In the genomic region with DNA sequence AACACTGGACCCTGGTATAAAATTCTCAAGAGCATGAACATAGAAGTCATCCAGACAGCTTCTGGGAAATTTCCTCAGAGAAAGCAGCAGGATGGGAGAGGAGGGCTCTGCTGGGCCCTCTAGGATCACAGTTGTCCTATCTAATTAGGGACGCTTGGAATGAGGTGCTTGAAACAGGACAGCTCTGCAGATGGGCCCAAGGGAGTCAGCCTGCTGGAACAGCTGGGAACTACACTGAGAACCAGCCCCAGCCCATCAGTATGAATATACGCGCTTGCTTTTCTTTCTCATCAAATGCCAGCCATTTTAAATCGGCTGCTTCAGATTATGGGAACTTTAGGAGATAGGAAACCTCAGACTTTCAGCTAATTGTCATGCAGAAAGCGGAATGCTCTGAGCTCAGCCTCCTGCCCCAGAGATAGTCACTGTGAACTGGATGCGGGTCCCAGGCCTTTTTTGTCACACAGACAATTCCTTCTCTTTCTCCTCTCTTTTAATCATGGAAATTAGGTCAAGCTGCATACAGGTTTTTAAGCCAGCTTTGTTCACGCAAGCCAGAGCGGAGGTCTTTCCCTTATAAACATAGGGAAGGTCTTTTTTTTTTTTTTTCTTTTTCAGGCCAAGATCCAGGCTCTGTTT, we compare ENCODE assay signal across 9 mouse cellular contexts.
DNase-seq lines count a peak whose midpoint lies in the region; ATAC-seq and TF ChIP-seq lines count a peak whose summit lies in the region.
"Had no signal": no experiment of that assay in that cellular context is flagged by ENCODE, and none has a peak within 500 bp of the region (broad histone marks: within the 10 kb centered on the region; RNA-seq: fewer than 3 reads in every experiment).

No protein-coding gene starts in this region.

- ATAC-seq in forebrain, embryonic 11.5 days (replicated peaks; ENCODE audit: low FRiP score) = peak; percentile 68
- ATAC-seq in forebrain, postnatal 0 days = peak; percentile 86
- ATAC-seq in midbrain, embryonic 12.5 days (ENCODE audit: low FRiP score, low read depth) = peak; percentile 93
- no peak for ATAC-seq in kidney, embryonic 16.5 days (ENCODE audit: low FRiP score, low TSS enrichment)
- ATAC-seq: intestine, embryonic 15.5 days had no signal

- peaks cover 2% of the 10 kb centered on the region; the same call in 1 of the 2 replicates for H3K4me1 ChIP-seq in forebrain, embryonic 11.5 days (replicated peaks; ENCODE audit: control insufficient read depth, insufficient read depth, low read length)
- H3K4me1 ChIP-seq in forebrain, embryonic 10.5 days = peaks cover 20% of the 10 kb centered on the region
- no peaks in the 10 kb centered on the region for H3K4me1 ChIP-seq in forebrain, postnatal 0 days (ENCODE audit: insufficient read depth)
- peaks cover 10% of the 10 kb centered on the region; the same call in 1 of the 2 replicates for H3K4me1 ChIP-seq in midbrain, embryonic 12.5 days
- no peaks in the 10 kb centered on the region for H3K4me1 ChIP-seq in kidney, embryonic 16.5 days (ENCODE audit: insufficient read depth, low read length)
- H3K4me1 ChIP-seq: intestine, embryonic 15.5 days had no signal

- H3K4me2 ChIP-seq in forebrain, embryonic 11.5 days (ENCODE audit: low read depth, low read length, severe bottlenecking) = no peak overlapping the region
- no peak overlapping the region for H3K4me2 ChIP-seq in forebrain, postnatal 0 days (ENCODE audit: low read depth)
- no peak overlapping the region for H3K4me2 ChIP-seq in midbrain, embryonic 12.5 days (replicated peaks)
- H3K4me2 ChIP-seq in kidney, embryonic 16.5 days (replicated peaks; ENCODE audit: low read depth, low read length) = no peak overlapping the region
- H3K4me2 ChIP-seq: intestine, embryonic 15.5 days had no signal

- no peak overlapping the region for H3K27ac ChIP-seq in forebrain, embryonic 11.5 days (ENCODE audit: low read depth, low read length)
- no peak overlapping the region for H3K27ac ChIP-seq in forebrain, embryonic 10.5 days
- peak overlapping the region; percentile 15; the same call in 1 of the 2 replicates for H3K27ac ChIP-seq in forebrain, postnatal 0 days (ENCODE audit: low read depth, low read length)
- H3K27ac ChIP-seq in midbrain, embryonic 12.5 days (replicated peaks) = peak overlapping the region; percentile 70
- H3K27ac ChIP-seq in kidney, embryonic 16.5 days (ENCODE audit: low read length) = no peak overlapping the region
- H3K27ac ChIP-seq: intestine, embryonic 15.5 days had no signal

- WGBS in forebrain, embryonic 11.5 days = 23% methylated on average over 8 of the region's 8 CpGs
- WGBS in forebrain, embryonic 10.5 days = 33% methylated on average over 8 of the region's 8 CpGs
- WGBS in forebrain, postnatal 0 days = 17% methylated on average over 8 of the region's 8 CpGs
- 16% methylated on average over 8 of the region's 8 CpGs for WGBS in midbrain, embryonic 12.5 days
- WGBS in kidney, embryonic 16.5 days = 60% methylated on average over 8 of the region's 8 CpGs

- DNase-seq in forebrain, embryonic 11.5 days (ENCODE audit: low spot score) = no peak
- no peak for DNase-seq in forebrain, embryonic 10.5 days (ENCODE audit: extremely low spot score, low spot score)
- DNase-seq in MN1 (ENCODE audit: low spot score) = peak; percentile 14
- DNase-seq in forebrain, postnatal 0 days = peak; percentile 16
- no peak for DNase-seq in ovary, postnatal 36 days (ENCODE audit: low spot score)
- DNase-seq in kidney, postnatal 36 days = no peak

- H3K36me3 ChIP-seq in forebrain, embryonic 11.5 days (ENCODE audit: control insufficient read depth, insufficient read depth, low read length) = no peaks in the 10 kb centered on the region
- H3K36me3 ChIP-seq in forebrain, embryonic 10.5 days (replicated peaks) = no peaks in the 10 kb centered on the region
- no peaks in the 10 kb centered on the region for H3K36me3 ChIP-seq in forebrain, postnatal 0 days (ENCODE audit: insufficient read depth)
- no peaks in the 10 kb centered on the region for H3K36me3 ChIP-seq in midbrain, embryonic 12.5 days
- no peaks in the 10 kb centered on the region for H3K36me3 ChIP-seq in kidney, embryonic 16.5 days (ENCODE audit: insufficient read depth, low read length)
- H3K36me3 ChIP-seq: intestine, embryonic 15.5 days had no signal

- H3K27me3 ChIP-seq in forebrain, embryonic 11.5 days (ENCODE audit: control insufficient read depth, insufficient read depth, low read length) = no peaks in the 10 kb centered on the region
- H3K27me3 ChIP-seq in forebrain, embryonic 10.5 days (ENCODE audit: poor library complexity, severe bottlenecking) = no peaks in the 10 kb centered on the region
- no peaks in the 10 kb centered on the region for H3K27me3 ChIP-seq in forebrain, postnatal 0 days (ENCODE audit: insufficient read depth, low read length)
- H3K27me3 ChIP-seq in midbrain, embryonic 12.5 days = no peaks in the 10 kb centered on the region
- H3K27me3 ChIP-seq in kidney, embryonic 16.5 days (ENCODE audit: insufficient read depth, low read length) = no peaks in the 10 kb centered on the region
- H3K27me3 ChIP-seq: intestine, embryonic 15.5 days had no signal

- peak; percentile 26; the same call in 1 of the 2 replicates for TF ChIP-seq CTCF in forebrain, postnatal 0 days (IDR thresholded peaks at IDR 0.05; ENCODE audit: low read depth)

- H3K4me3 ChIP-seq in forebrain, embryonic 11.5 days (ENCODE audit: low read depth, low read length) = no peak overlapping the region
- H3K4me3 ChIP-seq in forebrain, embryonic 10.5 days = no peak overlapping the region
- H3K4me3 ChIP-seq in forebrain, postnatal 0 days (ENCODE audit: low read depth, low read length) = no peak overlapping the region
- H3K4me3 ChIP-seq in midbrain, embryonic 12.5 days = no peak overlapping the region
- no peak overlapping the region for H3K4me3 ChIP-seq in kidney, embryonic 16.5 days (ENCODE audit: low read length)
- H3K4me3 ChIP-seq: intestine, embryonic 15.5 days had no signal

- no peaks in the 10 kb centered on the region for H3K9me3 ChIP-seq in forebrain, embryonic 11.5 days (ENCODE audit: control insufficient read depth, low read length)
- H3K9me3 ChIP-seq in forebrain, embryonic 10.5 days = 0 out of 2 replicates have a peak, but pooled peaks cover 2% of the 10 kb centered on the region
- H3K9me3 ChIP-seq in forebrain, postnatal 0 days (ENCODE audit: low read length) = no peaks in the 10 kb centered on the region
- H3K9me3 ChIP-seq in midbrain, embryonic 12.5 days = no peaks in the 10 kb centered on the region
- H3K9me3 ChIP-seq in kidney, embryonic 16.5 days (ENCODE audit: low read length) = no peaks in the 10 kb centered on the region
- H3K9me3 ChIP-seq: intestine, embryonic 15.5 days had no signal

- H3K9ac ChIP-seq in forebrain, embryonic 11.5 days (ENCODE audit: low read length) = no peak overlapping the region; the same call in 1 of the 2 replicates
- no peak overlapping the region for H3K9ac ChIP-seq in forebrain, postnatal 0 days
- H3K9ac ChIP-seq in midbrain, embryonic 12.5 days (replicated peaks) = no peak overlapping the region
- no peak overlapping the region for H3K9ac ChIP-seq in kidney, embryonic 16.5 days (replicated peaks; ENCODE audit: low read length)
- H3K9ac ChIP-seq: intestine, embryonic 15.5 days had no signal

Comparison
In these comparisons a context has a peak if more than half of its experiments do, and no peak if none do; other contexts are left out.
1. DNase-seq: peak in MN1 (single experiment) and forebrain, postnatal 0 days (single experiment); none in forebrain, embryonic 11.5 days (single experiment), forebrain, embryonic 10.5 days (single experiment), ovary, postnatal 36 days (single experiment) and kidney, postnatal 36 days (0 of 2).
2. H3K27ac ChIP-seq: peak in forebrain, postnatal 0 days (single experiment) and midbrain, embryonic 12.5 days (single experiment); none in forebrain, embryonic 11.5 days (single experiment), forebrain, embryonic 10.5 days (single experiment) and kidney, embryonic 16.5 days (single experiment).